Mouse (Mus musculus) intestine, postnatal 0 days (tissue): Measurements from ENCODE around the gene Efna4. TPM values are rescaled to one million over a fixed set of nuclear protein-coding genes. Genes with fewer than 3 reads are reported as not detected.

Experiments used
- ATAC-seq: fragments of 200-750 bp; cut with Nextera tagmentation; 2 replicates; pipeline ENCODE4 v1.8.0; 2017; ENCODE audit warnings: mild to moderate bottlenecking, moderate TSS enrichment, moderate library complexity
- H3K27ac ChIP-seq: fragments of 300-500 bp; sonication (generic); 2 replicates; pipeline ENCODE4 v1.5.1; 2014; ENCODE audit warnings: mild to moderate bottlenecking, low read depth, low read length, moderate library complexity
- H3K27me3 ChIP-seq: fragments of 300-500 bp; sonication (generic); replicated peaks from 2 replicates; pipeline ENCODE4 v1.6.1; 2014; ENCODE audit warnings: low read length, mixed read lengths; ENCODE audit not compliant: control insufficient read depth, insufficient read depth
- H3K36me3 ChIP-seq: fragments of 300-500 bp; sonication (generic); 2 replicates; pipeline ENCODE4 v1.6.1; 2014; ENCODE audit warnings: mild to moderate bottlenecking, moderate library complexity; ENCODE audit not compliant: control insufficient read depth, insufficient read depth
- H3K4me1 ChIP-seq: fragments of 300-500 bp; sonication (generic); replicated peaks from 2 replicates; pipeline ENCODE4 v1.6.1; 2014; ENCODE audit warnings: antibody characterized with exemption, low read length, mixed read lengths; ENCODE audit not compliant: control insufficient read depth, insufficient read depth
- H3K4me2 ChIP-seq: fragments of 300-500 bp; sonication (generic); replicated peaks from 2 replicates; pipeline ENCODE4 v1.6.1; 2014; ENCODE audit warnings: low read depth, mild to moderate bottlenecking, moderate library complexity
- H3K4me3 ChIP-seq: fragments of 300-500 bp; sonication (generic); 2 replicates; pipeline ENCODE4 v1.5.1; 2014; ENCODE audit warnings: low read depth, low read length
- H3K9ac ChIP-seq: fragments of 300-500 bp; sonication (generic); 2 replicates; pipeline ENCODE4 v1.6.1; 2014; ENCODE audit warnings: mild to moderate bottlenecking, low read depth, low read length
- H3K9me3 ChIP-seq: fragments of 300-500 bp; sonication (generic); 2 replicates; pipeline ENCODE4 v1.6.1; 2016; ENCODE audit warnings: mixed run types; ENCODE audit not compliant: control insufficient read depth
- CTCF ChIP-seq: sonication (generic); IDR thresholded peaks from 2 replicates; pipeline ENCODE4 v1.5.1; 2016; ENCODE audit warnings: low read depth, mild to moderate bottlenecking, control low read depth, antibody characterized with exemption, moderate library complexity
- WGBS: fragments of 180-500 bp; shearing (Covaris S2); extraction: QIAGEN DNeasy Blood & Tissue Kit; methylation state at CpG from one replicate; pipeline ENCODE4 v1.1.7; 2014; 5-methylcytosine and 5-hydroxymethylcytosine counted together
- polyA plus RNA-seq: library from polyadenylated mRNA; unstranded; fragments of >200 nt; fragmentation: Nextera tagmentation; extraction: Ambion mirVana; gene quantifications from 2 replicates; pipeline ENCODE4 v1.2.1, GENCODE M21; 2015

Efna4 gene
- polyA plus RNA-seq, 1 experiment from 2014 or later: 5.3 TPM

GRCm38 (mm10) chr3:89378394-89379067 is 40.7 kb upstream of the Efna4 start:
- no peaks in the 10 kb centered on the region for H3K27me3 ChIP-seq
- H3K9ac ChIP-seq: peak overlapping the region; percentile 22; the same call in 1 of the 2 replicates
- H3K4me3 ChIP-seq: peak overlapping the region; percentile 45
- peak; percentile 96 for TF ChIP-seq CTCF
- peak; percentile 84 for ATAC-seq
- WGBS: 4% methylated on average over 24 of the region's 29 CpGs
- no peaks in the 10 kb centered on the region for H3K9me3 ChIP-seq
- peak overlapping the region; percentile 62 for H3K27ac ChIP-seq
- H3K36me3 ChIP-seq: peaks cover 33% of the 10 kb centered on the region
- peak overlapping the region; percentile 68 for H3K4me2 ChIP-seq
- peaks cover 9% of the 10 kb centered on the region; the same call in 1 of the 2 replicates for H3K4me1 ChIP-seq

DNA sequence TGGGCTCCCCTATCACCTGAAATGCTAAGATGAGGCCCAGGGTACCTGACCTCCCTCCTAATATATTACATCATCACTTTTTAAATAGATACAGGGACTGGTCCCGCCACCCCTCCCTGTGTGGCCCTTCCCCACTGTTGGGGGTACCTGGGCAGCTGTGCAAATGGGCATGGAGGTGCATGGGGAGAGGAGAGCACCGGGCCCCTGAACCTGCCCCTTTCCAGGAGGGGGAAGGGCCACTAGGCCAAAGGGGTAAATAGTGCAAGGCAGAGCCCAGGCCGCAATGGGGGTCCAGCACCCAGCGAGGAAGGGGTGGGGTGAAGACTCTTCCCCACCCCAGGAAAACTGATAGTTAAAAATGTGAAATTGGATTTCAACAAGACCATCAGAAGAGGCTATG is 40.0 kb upstream of the Efna4 start:
- H3K4me1 ChIP-seq: peaks cover 9% of the 10 kb centered on the region; the same call in 1 of the 2 replicates
- H3K27me3 ChIP-seq: no peaks in the 10 kb centered on the region
- no peak overlapping the region for H3K4me3 ChIP-seq
- H3K9ac ChIP-seq: no peak overlapping the region
- TF ChIP-seq CTCF: no peak
- peaks cover 32% of the 10 kb centered on the region for H3K36me3 ChIP-seq
- H3K9me3 ChIP-seq: no peaks in the 10 kb centered on the region
- ATAC-seq: peak; percentile 2; the same call in 1 of the 2 replicates
- 76% methylated on average over 4 of the region's 4 CpGs for WGBS
- no peak overlapping the region for H3K27ac ChIP-seq
- H3K4me2 ChIP-seq: peak overlapping the region; percentile 68; the same call in 1 of the 2 replicates

DNA sequence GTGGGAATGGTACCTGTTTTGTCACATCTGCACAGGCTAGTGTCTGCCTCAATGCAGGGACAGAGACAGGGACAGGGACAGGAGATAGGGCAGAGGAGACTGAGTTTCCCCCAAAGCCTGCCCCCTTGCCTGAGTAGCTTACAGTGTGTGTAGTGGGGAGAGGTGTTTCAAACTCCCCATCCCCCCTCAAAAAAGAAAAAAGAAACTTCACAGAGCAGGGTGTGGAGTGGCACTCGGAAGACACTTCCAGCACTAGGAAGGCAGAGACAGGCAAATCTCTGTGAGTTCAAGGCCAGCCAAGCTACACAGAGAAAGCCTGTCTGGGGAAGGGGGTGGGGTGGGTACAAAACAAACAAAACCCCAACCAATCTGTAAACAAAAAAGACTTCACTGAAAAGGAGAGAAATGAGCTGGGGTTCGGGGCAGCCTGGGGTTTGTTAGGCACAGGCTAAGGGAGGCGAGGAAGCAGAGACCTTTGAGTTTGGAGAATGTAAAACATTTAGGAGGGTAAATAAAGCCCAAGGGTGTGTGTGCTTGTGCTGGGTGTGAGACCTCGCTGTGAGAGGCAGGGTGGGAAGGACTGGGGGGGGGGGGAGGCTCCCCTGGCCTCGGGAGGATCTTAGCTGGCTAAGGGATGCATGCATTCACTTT is 35.9 kb upstream of the Efna4 start:
- Histone ChIP-seq H3K27me3 (no peaks in the 10 kb centered on the region), H3K36me3 (peaks cover 5% of the 10 kb centered on the region), H3K4me2 (no peak overlapping the region), H3K27ac (no peak overlapping the region), H3K4me3 (no peak overlapping the region), H3K9ac (no peak overlapping the region), H3K9me3 (no peaks in the 10 kb centered on the region), H3K4me1 (peaks cover 6% of the 10 kb centered on the region; the same call in 1 of the 2 replicates)
- TF ChIP-seq CTCF: no peak
- no peak for ATAC-seq
- WGBS: 35% methylated on average over 5 of the region's 5 CpGs

- Histone ChIP-seq H3K9ac (no peak overlapping the region), H3K4me3 (no peak overlapping the region), H3K4me2 (peak overlapping the region; percentile 38; the same call in 1 of the 2 replicates), H3K9me3 (no peaks in the 10 kb centered on the region), H3K36me3 (no peaks in the 10 kb centered on the region), H3K27ac (peak overlapping the region; percentile 65; the same call in 1 of the 2 replicates), H3K27me3 (no peaks in the 10 kb centered on the region), H3K4me1 (peaks cover 3% of the 10 kb centered on the region)
- no peak for TF ChIP-seq CTCF
- 24% methylated on average over 11 of the region's 11 CpGs for WGBS
- ATAC-seq: peak; percentile 57
Measured at GRCm38 (mm10) chr3:89367338-89367737, 29.5 kb upstream of the Efna4 start.

DNA sequence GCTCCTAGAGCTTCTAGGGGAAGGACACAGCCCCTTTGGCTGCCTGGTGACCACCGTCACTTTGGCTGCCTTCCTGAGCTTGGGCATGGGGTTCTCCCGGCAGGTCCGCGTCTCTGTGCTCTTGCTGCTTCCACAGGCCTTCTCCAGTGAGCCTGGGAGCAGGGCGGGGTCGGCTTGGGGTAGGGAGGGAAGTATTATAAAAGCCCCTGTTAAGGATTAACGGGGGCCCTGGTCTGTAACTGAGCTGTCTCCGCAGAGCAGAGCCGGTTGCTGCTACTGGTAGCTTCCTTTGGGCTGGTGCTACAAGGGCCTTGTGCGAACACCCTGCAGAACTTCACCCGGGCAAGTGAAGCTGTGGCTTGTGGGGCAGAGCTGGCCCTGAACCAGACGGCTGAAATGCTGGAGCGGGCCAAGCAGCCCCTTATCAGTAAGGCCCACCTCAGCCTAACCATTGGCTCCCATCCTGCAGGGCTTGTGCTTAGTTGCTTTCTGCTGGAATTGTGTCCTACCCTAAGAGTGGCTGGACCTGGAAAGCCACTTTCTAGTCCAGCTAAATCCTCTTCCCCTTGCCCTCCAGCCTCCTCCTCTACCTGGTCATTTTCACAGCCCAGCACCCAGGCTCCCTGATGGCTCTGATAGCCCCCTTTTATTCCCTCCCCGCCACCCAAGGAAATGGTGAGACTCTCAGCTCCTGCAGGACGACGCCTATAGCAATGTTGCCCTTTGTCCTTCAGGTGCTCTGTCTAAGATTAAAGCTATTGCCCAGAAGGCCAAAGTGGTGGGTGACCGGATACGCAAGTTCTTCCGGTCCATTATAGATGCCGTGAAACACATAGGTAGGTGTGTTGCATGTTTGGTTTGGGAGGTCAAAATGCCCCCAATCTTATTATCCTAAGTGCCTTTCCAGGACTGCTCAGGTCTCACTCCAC is 27.9 kb upstream of the Efna4 start:
- no peaks in the 10 kb centered on the region for H3K9me3 ChIP-seq
- peak; percentile 21; the same call in 1 of the 2 replicates for ATAC-seq

GRCm38 (mm10) chr3:89365153-89365485 is 27.3 kb upstream of the Efna4 start, which contains the start of gene Dcst1:
Dcst1 (minus strand) TSS chr3:89365253.
- H3K4me2 ChIP-seq: peak within 1 kb of the TSS; percentile 38
- no peak for TF ChIP-seq CTCF
- 81% methylated on average over 11 of the region's 11 CpGs for WGBS
- peak within 1 kb of the TSS; percentile 65 for H3K27ac ChIP-seq
- no peak within 1 kb of the TSS for H3K4me3 ChIP-seq
- peaks cover 3% of the 10 kb centered on the region for H3K4me1 ChIP-seq
- no peaks in the 10 kb centered on the region for H3K27me3 ChIP-seq
- no peaks in the 10 kb centered on the region for H3K36me3 ChIP-seq
- H3K9me3 ChIP-seq: no peaks in the 10 kb centered on the region
- ATAC-seq: no peak
- no peak within 1 kb of the TSS for H3K9ac ChIP-seq

More for the DNA sequence above, 27.9 kb upstream of the Efna4 start:
- Histone ChIP-seq H3K27ac (peak overlapping the region; percentile 65), H3K9ac (no peak overlapping the region), H3K4me1 (peaks cover 3% of the 10 kb centered on the region), H3K4me2 (peak overlapping the region; percentile 38), H3K36me3 (no peaks in the 10 kb centered on the region), H3K27me3 (no peaks in the 10 kb centered on the region), H3K4me3 (no peak overlapping the region)
- no peak for TF ChIP-seq CTCF
- 39% methylated on average over 20 of the region's 20 CpGs for WGBS
